Mouse (Mus musculus) gastrocnemius, adult 2 months (tissue): ENCODE measurements at regions not wholly inside any gene's neighbourhood (a gene's known extent, or its start where the extent isn't known, plus 50 kb on each side); places are given as distances from the start of the nearest gene placed in this dataset.
"Not testable (repeated sequence)": the region's sequence is repeated elsewhere in the genome, so short reads cannot be mapped to it uniquely, and the experiment has no call there.

Experiments used
- DNase-seq: peaks from one replicate; pipeline ENCODE4 v3.0.0; 2022
- H3K27ac ChIP-seq: fragments of 200-600 bp; 2 replicates; pipeline ENCODE4 v1.8.1; 2022; ENCODE audit warnings: mild to moderate bottlenecking
- H3K4me3 ChIP-seq: fragments of 200-600 bp; 2 replicates; pipeline ENCODE4 v1.8.1; 2022; ENCODE audit warnings: mild to moderate bottlenecking, moderate library complexity
- CTCF ChIP-seq: fragments of 200-600 bp; IDR thresholded peaks from 2 replicates; pipeline ENCODE4 v1.8.1; 2022; ENCODE audit warnings: antibody characterized with exemption, mild to moderate bottlenecking, moderate library complexity
- intact Hi-C: fragments of 180-260 bp; cut with DNase I; formaldehyde crosslinking; loops from one replicate; pipeline ENCODE4 v1.15.1; 2025

- intact Hi-C loops, H3K4me3 ChIP-seq, H3K27ac ChIP-seq: not testable (repeated sequence)
- peak; percentile 22 for DNase-seq
Measured at GRCm38 (mm10) chr4:145455573-145455972, 55.0 kb upstream of the Zfp990 start.

GRCm38 (mm10) chr4:145448586-145448985, 62.0 kb upstream of the Zfp990 start:
- DNase-seq: no peak
- Histone ChIP-seq H3K27ac (no peak overlapping the region), H3K4me3 (no peak overlapping the region)
- TF ChIP-seq CTCF: no peak
- intact Hi-C loops: loop anchor here (10.0 kb wide), 1 partner anchor 1676 kb away; no protein-coding TSS in a partner anchor

GRCm38 (mm10) chr4:145436718-145437117, 73.8 kb upstream of the Zfp990 start:
- H3K27ac ChIP-seq, DNase-seq, H3K4me3 ChIP-seq: not testable (repeated sequence)
- intact Hi-C loops: loop anchor here (1.0 to 10.0 kb wide), 2 partner anchors 8 to 138 kb away; no protein-coding TSS in a partner anchor

- no peak for DNase-seq
- H3K4me3 ChIP-seq: no peak overlapping the region
- H3K27ac ChIP-seq: no peak overlapping the region
- intact Hi-C loops: loop anchor here (10.0 kb wide), 1 partner anchor 140 kb away; no protein-coding TSS in a partner anchor
- TF ChIP-seq CTCF: no peak
Measured at GRCm38 (mm10) chr4:145434519-145434918, 76.0 kb upstream of the Zfp990 start.

GRCm38 (mm10) chr4:145434071-145434470, 76.5 kb upstream of the Zfp990 start:
- DNase-seq: peak; percentile 19
- TF ChIP-seq CTCF: no peak
- Histone ChIP-seq H3K4me3 (no peak overlapping the region), H3K27ac (no peak overlapping the region)
- intact Hi-C loops: loop anchor here (10.0 kb wide), 1 partner anchor 141 kb away; no protein-coding TSS in a partner anchor

GRCm38 (mm10) chr4:145433235-145433634, 77.3 kb upstream of the Zfp990 start:
- not testable (repeated sequence) for DNase-seq
- intact Hi-C loops: loop anchor here (10.0 kb wide), 1 partner anchor 142 kb away; no protein-coding TSS in a partner anchor

GRCm38 (mm10) chr4:145431910-145432765, 78.4 kb upstream of the Zfp990 start:
- H3K4me3 ChIP-seq: no peak overlapping the region
- intact Hi-C loops: loop anchor here (1.0 to 10.0 kb wide), 2 partner anchors 24 to 143 kb away; no protein-coding TSS in a partner anchor

More at GRCm38 (mm10) chr4:145433235-145433634, 77.3 kb upstream of the Zfp990 start:
- H3K4me3 ChIP-seq, H3K27ac ChIP-seq: not testable (repeated sequence)

GRCm38 (mm10) chr4:145417837-145418236, 92.7 kb upstream of the Zfp990 start:
- intact Hi-C loops, H3K4me3 ChIP-seq, H3K27ac ChIP-seq, DNase-seq: not testable (repeated sequence)

More at GRCm38 (mm10) chr4:145431910-145432765, 78.4 kb upstream of the Zfp990 start:
- H3K27ac ChIP-seq: no peak overlapping the region
- DNase-seq: no peak
- TF ChIP-seq CTCF: no peak

GRCm38 (mm10) chr4:145411141-145411540, 96.2 kb upstream of the Tnfrsf8 start:
- DNase-seq: no peak
- Histone ChIP-seq H3K27ac (no peak overlapping the region), H3K4me3 (no peak overlapping the region)
- intact Hi-C loops: no loop called here
- no peak for TF ChIP-seq CTCF

GRCm38 (mm10) chr4:145409796-145410475, 95.0 kb upstream of the Tnfrsf8 start:
- DNase-seq: no peak
- Histone ChIP-seq H3K4me3 (no peak overlapping the region), H3K27ac (no peak overlapping the region)
- TF ChIP-seq CTCF: no peak
- intact Hi-C loops: no loop called here

GRCm38 (mm10) chr4:145406050-145406449, 91.1 kb upstream of the Tnfrsf8 start:
- H3K4me3 ChIP-seq, H3K27ac ChIP-seq, intact Hi-C loops: not testable (repeated sequence)

GRCm38 (mm10) chr4:145404230-145404629, 89.3 kb upstream of the Tnfrsf8 start:
- H3K4me3 ChIP-seq, H3K27ac ChIP-seq, intact Hi-C loops, DNase-seq: not testable (repeated sequence)

More at GRCm38 (mm10) chr4:145406050-145406449, 91.1 kb upstream of the Tnfrsf8 start:
- DNase-seq: not testable (repeated sequence)

- DNase-seq, H3K27ac ChIP-seq, intact Hi-C loops, H3K4me3 ChIP-seq: not testable (repeated sequence)
Measured at GRCm38 (mm10) chr4:145378876-145379275, 63.9 kb upstream of the Tnfrsf8 start.

- intact Hi-C loops, H3K27ac ChIP-seq, H3K4me3 ChIP-seq, DNase-seq: not testable (repeated sequence)
Measured at GRCm38 (mm10) chr4:145377306-145378067, 62.5 kb upstream of the Tnfrsf8 start.
